Mouse (Mus musculus) megakaryocyte, embryonic 14.5 days (primary cell): ENCODE data around the gene Sptbn4.

Source experiments
- FLI1 ChIP-seq: IDR thresholded peaks from 2 replicates; pipeline ENCODE4 v1.6.1; 2012; ENCODE audit warnings: low read length, inconsistent platforms, mixed read lengths
- GATA1 ChIP-seq: IDR thresholded peaks from 3 replicates; pipeline ENCODE4 v1.6.1; 2012; ENCODE audit warnings: mixed read lengths, low read length, inconsistent platforms, borderline replicate concordance

- TF ChIP-seq FLI1 = no peak
- no peak for TF ChIP-seq GATA1
Observed at GRCm38 (mm10) chr7:27479750-27480149, 32.3 kb upstream of the Sptbn4 start.
